Mouse (Mus musculus): ENCODE results near the gene Phox2b.

Phox2b gene

GRCm38 (mm10) chr5:67091766-67092165 lies 7.3 kb downstream of the Phox2b start:
- DNase-seq: peak in 1 of 2 experiments; percentile 6

- DNase-seq: no peak
Measured at GRCm38 (mm10) chr5:67090856-67091255, 8.2 kb downstream of the Phox2b start.

- no peak for DNase-seq
Measured at GRCm38 (mm10) chr5:67083117-67083516, 16.0 kb downstream of the Phox2b start.

- no peak for DNase-seq
Measured at GRCm38 (mm10) chr5:67063596-67063995, 35.5 kb downstream of the Phox2b start.

- no peak for DNase-seq
Measured at GRCm38 (mm10) chr5:67060519-67060918, 38.6 kb downstream of the Phox2b start.

- no peak for DNase-seq
Measured at GRCm38 (mm10) chr5:67057803-67058202, 41.3 kb downstream of the Phox2b start.

- DNase-seq: peak; percentile 47 to 66
Measured at GRCm38 (mm10) chr5:67048003-67048402, 51.1 kb downstream of the Phox2b start.

Data from cerebellum, postnatal 25 days (tissue).